Mouse (Mus musculus): Measurements from ENCODE around the gene Litaf. TPM values are rescaled to one million over a fixed set of nuclear protein-coding genes. Genes with fewer than 3 reads are reported as not detected.

The Litaf gene
- total and polyA plus RNA-seq, 3 experiments, result 25.7 to 50.1 TPM; not detected in 1

DNA sequence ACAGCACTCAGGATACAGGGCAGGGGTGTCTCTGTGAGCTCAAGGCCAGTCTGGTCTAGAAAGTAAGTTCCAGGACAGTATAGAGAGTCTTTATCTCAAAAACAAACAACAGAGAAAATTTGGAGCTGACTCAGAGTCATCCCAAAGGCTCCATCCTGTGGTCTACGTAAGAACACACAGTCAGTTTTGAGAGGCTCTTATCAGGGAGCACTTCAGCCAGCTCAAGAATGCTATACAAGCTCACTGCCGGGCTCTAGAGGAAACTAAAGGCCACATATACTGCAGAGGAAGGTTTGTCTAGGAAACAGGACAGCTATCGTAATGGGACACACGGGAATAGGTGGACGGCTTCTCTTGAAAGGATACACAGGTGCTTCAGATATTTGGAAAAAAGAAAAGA, 122.7 kb downstream of the Litaf start:
- no peak overlapping the region for H3K27ac ChIP-seq (ENCODE audit: control insufficient read depth, low read depth, low read length)
- no peaks in the 10 kb centered on the region for H3K27me3 ChIP-seq (ENCODE audit: control insufficient read depth in 1 of 2, insufficient read depth in 2 of 2, low read length in 2 of 2)
- H3K9ac ChIP-seq (ENCODE audit: control insufficient read depth, low read depth, low read length, poor library complexity, severe bottlenecking), result no peak overlapping the region
- TF ChIP-seq RAD21 (IDR thresholded peaks at IDR 0.05; ENCODE audit: low read depth, low read length), result peak; percentile 7
- no peak for TF ChIP-seq MAZ (IDR thresholded peaks at IDR 0.05; ENCODE audit: low read depth, low read length)
- no peak for TF ChIP-seq JUND (IDR thresholded peaks at IDR 0.05; ENCODE audit: low read depth, low read length)
- peak; percentile 34 for TF ChIP-seq SMC3 (IDR thresholded peaks at IDR 0.05; ENCODE audit: low read depth, low read length)
- TF ChIP-seq MYC (IDR thresholded peaks at IDR 0.05; ENCODE audit: low read depth, low read length), result no peak
- no peak for TF ChIP-seq TCF12 (IDR thresholded peaks at IDR 0.05; ENCODE audit: low read depth, low read length)
- TF ChIP-seq EP300 (IDR thresholded peaks at IDR 0.05; ENCODE audit: low read depth in 1 of 2, low read length in 2 of 2), result no peak
- peak in 1 of 3 experiments; percentile 5; a peak in 1 of 6 replicates for TF ChIP-seq CTCF (IDR thresholded peaks at IDR 0.05 in 2 of 3, conservative IDR thresholded peaks at IDR 0.05 in 1 of 3; ENCODE audit: control insufficient read depth in 1 of 3, insufficient read depth in 1 of 3, low read depth in 2 of 3, low read length in 3 of 3, poor library complexity in 1 of 3, severe bottlenecking in 1 of 3)
- TF ChIP-seq NELFE (IDR thresholded peaks at IDR 0.05; ENCODE audit: low read depth, low read length), result no peak
- peaks cover 0 to 2% of the 10 kb centered on the region in 2 experiments; a peak in 1 of 4 replicates for H3K36me3 ChIP-seq (ENCODE audit: control insufficient read depth in 1 of 2, insufficient read depth in 2 of 2, low read length in 2 of 2)
- peak; percentile 33 for DNase-seq (ENCODE audit: low read depth, low spot score)
- H3K4me3 ChIP-seq (ENCODE audit: control insufficient read depth in 1 of 2, insufficient read depth in 1 of 2, low read depth in 2 of 2, low read length in 2 of 2), result no peak overlapping the region
- H3K9me3 ChIP-seq (replicated peaks; ENCODE audit: insufficient read depth, low read length), result no peaks in the 10 kb centered on the region
- no peaks in the 10 kb centered on the region for H3K4me1 ChIP-seq (ENCODE audit: control insufficient read depth in 1 of 2, insufficient read depth in 2 of 2, low read length in 2 of 2)
- H3K79me2 ChIP-seq (ENCODE audit: control insufficient read depth, insufficient read depth, low read length, poor library complexity), result no peaks in the 10 kb centered on the region

DNA sequence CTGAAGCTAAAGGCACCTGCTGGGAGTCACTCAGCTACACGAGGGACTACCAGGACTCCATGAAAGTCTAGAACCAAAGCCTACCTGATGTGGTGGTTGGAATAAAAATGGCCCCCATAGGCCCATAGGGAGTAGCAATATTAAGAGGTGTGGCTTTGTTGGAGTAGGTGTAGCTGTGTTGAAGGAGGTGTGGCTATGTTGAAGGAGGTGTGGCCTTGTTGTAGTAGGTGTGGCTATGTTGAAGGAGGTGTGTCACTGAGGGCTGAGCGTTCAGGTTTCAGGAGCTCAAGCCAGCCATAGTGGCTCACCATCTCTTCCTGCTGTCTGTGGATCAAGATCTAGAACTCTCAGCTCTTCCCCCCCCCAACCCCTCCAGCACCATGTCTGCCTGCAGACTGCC, 125.3 kb downstream of the Litaf start:
- TF ChIP-seq MAZ (IDR thresholded peaks at IDR 0.05; ENCODE audit: low read depth, low read length), result no peak
- TF ChIP-seq SMC3 (IDR thresholded peaks at IDR 0.05; ENCODE audit: low read depth, low read length), result no peak
- no peak for TF ChIP-seq RAD21 (IDR thresholded peaks at IDR 0.05; ENCODE audit: low read depth, low read length)
- TF ChIP-seq USF2 (IDR thresholded peaks at IDR 0.05; ENCODE audit: borderline replicate concordance in 1 of 2, insufficient read depth in 1 of 2, low read depth in 1 of 2, low read length in 2 of 2), result no peak
- no peak for TF ChIP-seq GABPA (IDR thresholded peaks at IDR 0.05; ENCODE audit: low read depth, low read length)
- no peak for TF ChIP-seq CTCF (IDR thresholded peaks at IDR 0.05 in 2 of 3, conservative IDR thresholded peaks at IDR 0.05 in 1 of 3; ENCODE audit: control insufficient read depth in 1 of 3, insufficient read depth in 1 of 3, low read depth in 2 of 3, low read length in 3 of 3, poor library complexity in 1 of 3, severe bottlenecking in 1 of 3)
- no peak for TF ChIP-seq HCFC1 (IDR thresholded peaks at IDR 0.05; ENCODE audit: low read depth, low read length)
- no peak for TF ChIP-seq MXI1 (IDR thresholded peaks at IDR 0.05; ENCODE audit: low read depth, low read length)
- TF ChIP-seq POLR2AphosphoS5 (IDR thresholded peaks at IDR 0.05; ENCODE audit: borderline replicate concordance, low read depth, low read length), result no peak
- no peak for TF ChIP-seq POLR2AphosphoS2 (IDR thresholded peaks at IDR 0.05; ENCODE audit: low read length)
- no peak for TF ChIP-seq EP300 (IDR thresholded peaks at IDR 0.05; ENCODE audit: low read depth in 1 of 2, low read length in 2 of 2)
- TF ChIP-seq JUND (IDR thresholded peaks at IDR 0.05; ENCODE audit: low read depth, low read length), result no peak
- no peak for TF ChIP-seq ZKSCAN1 (IDR thresholded peaks at IDR 0.05; ENCODE audit: low read depth, low read length)
- Histone ChIP-seq H3K27ac (ENCODE audit: control insufficient read depth, low read depth, low read length) (no peak overlapping the region), H3K36me3 (ENCODE audit: control insufficient read depth in 1 of 2, insufficient read depth in 2 of 2, low read length in 2 of 2) (peaks cover 0 to 2% of the 10 kb centered on the region in 2 experiments; a peak in 1 of 4 replicates), H3K4me1 (ENCODE audit: control insufficient read depth in 1 of 2, insufficient read depth in 2 of 2, low read length in 2 of 2) (no peaks in the 10 kb centered on the region), H3K9ac (ENCODE audit: control insufficient read depth, low read depth, low read length, poor library complexity, severe bottlenecking) (no peak overlapping the region), H3K9me3 (replicated peaks; ENCODE audit: insufficient read depth, low read length) (no peaks in the 10 kb centered on the region), H3K4me3 (ENCODE audit: control insufficient read depth in 1 of 2, insufficient read depth in 1 of 2, low read depth in 2 of 2, low read length in 2 of 2) (no peak overlapping the region), H3K79me2 (ENCODE audit: control insufficient read depth, insufficient read depth, low read length, poor library complexity) (no peaks in the 10 kb centered on the region), H3K27me3 (ENCODE audit: control insufficient read depth in 1 of 2, insufficient read depth in 2 of 2, low read length in 2 of 2) (no peaks in the 10 kb centered on the region)
- DNase-seq (ENCODE audit: low read depth, low spot score), result peak; percentile 26

All from MEL (cell line).